Mouse (Mus musculus) heart, adult 2 months (tissue): ENCODE measurements at regions not wholly inside any gene's neighbourhood (a gene's known extent, or its start where the extent isn't known, plus 50 kb on each side); places are given as distances from the start of the nearest gene placed in this dataset.

Experiments
- DNase-seq, 2 experiments: peaks; one replicate each; pipeline ENCODE4 v3.0.0; 2021
- H3K27ac ChIP-seq: fragments of 200-600 bp; 2 replicates; pipeline ENCODE4 v1.8.1; 2022
- H3K27me3 ChIP-seq: fragments of 200-500 bp; 2 replicates; pipeline ENCODE4 v1.6.1; 2012; ENCODE audit warnings: mild to moderate bottlenecking, low read length, inconsistent platforms, mixed read lengths; ENCODE audit not compliant: control insufficient read depth, insufficient read depth
- H3K36me3 ChIP-seq: fragments of 200-500 bp; 2 replicates; pipeline ENCODE4 v1.6.1; 2012; ENCODE audit warnings: low read length, inconsistent platforms; ENCODE audit not compliant: control insufficient read depth, insufficient read depth
- H3K4me1 ChIP-seq: fragments of 200-500 bp; 2 replicates; pipeline ENCODE4 v1.6.1; 2011; ENCODE audit warnings: low read length; ENCODE audit not compliant: control insufficient read depth, insufficient read depth
- H3K4me3 ChIP-seq: fragments of 200-600 bp; 2 replicates; pipeline ENCODE4 v1.8.1; 2022
- H3K79me2 ChIP-seq: fragments of 200-500 bp; replicated peaks from 2 replicates; pipeline ENCODE4 v1.6.1; 2012; ENCODE audit warnings: mild to moderate bottlenecking, inconsistent platforms, low read length, moderate library complexity, mixed read lengths; ENCODE audit not compliant: control insufficient read depth, insufficient read depth
- H3K9ac ChIP-seq: fragments of 200-500 bp; 2 replicates; pipeline ENCODE4 v1.6.1; 2012; ENCODE audit warnings: low read depth, mild to moderate bottlenecking, control low read depth, inconsistent platforms, low read length, mixed read lengths
- CTCF ChIP-seq: fragments of 200-600 bp; IDR thresholded peaks from 2 replicates; pipeline ENCODE4 v1.8.1; 2022; ENCODE audit warnings: antibody characterized with exemption, mild to moderate bottlenecking, moderate library complexity
- EP300 ChIP-seq: fragments of 200-500 bp; IDR thresholded peaks from 2 replicates; pipeline ENCODE4 v1.6.1; 2011; ENCODE audit warnings: low read depth, low read length, control low read depth; ENCODE audit not compliant: insufficient read depth
- POLR2A ChIP-seq: fragments of 200-500 bp; IDR thresholded peaks from 2 replicates; pipeline ENCODE4 v1.6.1; 2011; ENCODE audit warnings: mild to moderate bottlenecking, low read depth, low read length, control low read depth; ENCODE audit not compliant: insufficient read depth
- WGBS: fragments of 180-500 bp; shearing (Covaris S2); methylation state at CpG from one replicate; pipeline ENCODE4 v1.1.7; 2018; 5-methylcytosine and 5-hydroxymethylcytosine counted together
- intact Hi-C: fragments of 180-260 bp; cut with DNase I; formaldehyde crosslinking; loops from one replicate; pipeline ENCODE4 v1.15.1; 2025

GRCm38 (mm10) chr12:106727486-106727885 lies 717.5 kb downstream of the Vrk1 start:
- H3K9ac ChIP-seq, result no peak overlapping the region
- H3K27ac ChIP-seq, result no peak overlapping the region
- 83% methylated on average over 3 of the region's 3 CpGs for WGBS
- no peak for TF ChIP-seq EP300
- no peak for TF ChIP-seq CTCF
- TF ChIP-seq POLR2A, result no peak
- no peaks in the 10 kb centered on the region for H3K36me3 ChIP-seq
- DNase-seq, result no peak
- H3K4me1 ChIP-seq, result no peaks in the 10 kb centered on the region
- no peaks in the 10 kb centered on the region for H3K27me3 ChIP-seq
- no peaks in the 10 kb centered on the region for H3K79me2 ChIP-seq
- H3K4me3 ChIP-seq, result no peak overlapping the region
- intact Hi-C loops, result no loop called here

- TF ChIP-seq CTCF, result no peak
- TF ChIP-seq POLR2A, result no peak
- TF ChIP-seq EP300, result no peak
Observed at GRCm38 (mm10) chr12:106729686-106730085, 719.7 kb downstream of the Vrk1 start.

GRCm38 (mm10) chr12:106732108-106732857 lies 722.3 kb downstream of the Vrk1 start:
- DNase-seq, result no peak
- Histone ChIP-seq H3K4me3 (no peak overlapping the region), H3K27me3 (no peaks in the 10 kb centered on the region), H3K27ac (no peak overlapping the region), H3K9ac (no peak overlapping the region), H3K36me3 (no peaks in the 10 kb centered on the region), H3K4me1 (no peaks in the 10 kb centered on the region), H3K79me2 (no peaks in the 10 kb centered on the region)
- intact Hi-C loops, result no loop called here
- TF ChIP-seq POLR2A (no peak), CTCF (no peak), EP300 (no peak)
- 66% methylated on average over 16 of the region's 16 CpGs for WGBS

More at GRCm38 (mm10) chr12:106729686-106730085, 719.7 kb downstream of the Vrk1 start:
- intact Hi-C loops, result no loop called here
- Histone ChIP-seq H3K36me3 (no peaks in the 10 kb centered on the region), H3K9ac (no peak overlapping the region), H3K27ac (no peak overlapping the region), H3K4me3 (no peak overlapping the region), H3K27me3 (no peaks in the 10 kb centered on the region), H3K79me2 (no peaks in the 10 kb centered on the region), H3K4me1 (no peaks in the 10 kb centered on the region)
- no peak for DNase-seq
- WGBS, result 75% methylated on average over 5 of the region's 5 CpGs

GRCm38 (mm10) chr12:106748765-106749164 lies 738.7 kb downstream of the Vrk1 start:
- intact Hi-C loops, result no loop called here
- no peak overlapping the region for H3K27ac ChIP-seq
- WGBS, result 86% methylated on average over 8 of the region's 8 CpGs

GRCm38 (mm10) chr12:106763552-106763951 lies 724.9 kb upstream of the 3110018I06Rik start:
- H3K79me2 ChIP-seq, result no peaks in the 10 kb centered on the region
- WGBS, result 66% methylated on average over 7 of the region's 7 CpGs
- no peak overlapping the region for H3K4me3 ChIP-seq
- no peaks in the 10 kb centered on the region for H3K4me1 ChIP-seq
- H3K27me3 ChIP-seq, result no peaks in the 10 kb centered on the region
- no peak overlapping the region for H3K27ac ChIP-seq
- TF ChIP-seq EP300 (no peak), CTCF (no peak), POLR2A (no peak)
- DNase-seq, result no peak
- no peak overlapping the region for H3K9ac ChIP-seq
- intact Hi-C loops, result no loop called here
- H3K36me3 ChIP-seq, result no peaks in the 10 kb centered on the region

More at GRCm38 (mm10) chr12:106748765-106749164, 738.7 kb downstream of the Vrk1 start:
- TF ChIP-seq EP300, result no peak
- no peak for TF ChIP-seq POLR2A
- no peak for TF ChIP-seq CTCF
- H3K9ac ChIP-seq, result no peak overlapping the region
- H3K36me3 ChIP-seq, result no peaks in the 10 kb centered on the region
- H3K27me3 ChIP-seq, result no peaks in the 10 kb centered on the region
- H3K79me2 ChIP-seq, result no peaks in the 10 kb centered on the region
- no peak overlapping the region for H3K4me3 ChIP-seq
- DNase-seq, result no peak
- no peaks in the 10 kb centered on the region for H3K4me1 ChIP-seq

- H3K4me1 ChIP-seq, result no peaks in the 10 kb centered on the region
- no peak overlapping the region for H3K27ac ChIP-seq
- intact Hi-C loops, result no loop called here
- H3K9ac ChIP-seq, result no peak overlapping the region
- WGBS, result 72% methylated on average over 7 of the region's 7 CpGs
- no peaks in the 10 kb centered on the region for H3K79me2 ChIP-seq
- H3K4me3 ChIP-seq, result no peak overlapping the region
- H3K27me3 ChIP-seq, result no peaks in the 10 kb centered on the region
- no peak for TF ChIP-seq CTCF
- no peak for TF ChIP-seq POLR2A
- no peak for TF ChIP-seq EP300
- H3K36me3 ChIP-seq, result no peaks in the 10 kb centered on the region
- no peak for DNase-seq
Observed at GRCm38 (mm10) chr12:106764516-106764915, 723.9 kb upstream of the 3110018I06Rik start.
